Mouse (Mus musculus) T-helper 1 cell (primary cell): Measurements from ENCODE around the gene Dlst.
"Not testable (repeated sequence)": the region's sequence is repeated elsewhere in the genome, so short reads cannot be mapped to it uniquely, and the experiment has no call there.

Experiments
- in situ Hi-C: fragments of 300-600 bp; cut with MboI, MseI; formaldehyde crosslinking; loops from one replicate; pipeline ENCODE4 v1.15.1; 2025; ENCODE audit warnings: high pct_unique_total_duplicates

Dlst gene

GRCm38 (mm10) chr12:85113917-85114316 lies 3.3 kb downstream of the Dlst start:
- in situ Hi-C loops, result no loop called here

GRCm38 (mm10) chr12:85115678-85116077 lies 5.0 kb downstream of the Dlst start:
- in situ Hi-C loops, result no loop called here

- in situ Hi-C loops, result loop anchor here (5.0 kb wide), 1 partner anchor 345 kb away; no protein-coding TSS in a partner anchor
Observed at GRCm38 (mm10) chr12:85121806-85122459, 11.3 kb downstream of the Dlst start.

GRCm38 (mm10) chr12:85123108-85123530 lies 12.5 kb downstream of the Dlst start:
- in situ Hi-C loops, result loop anchor here (5.0 kb wide), 1 partner anchor 344 kb away; no protein-coding TSS in a partner anchor

- in situ Hi-C loops, result loop anchor here (5.0 kb wide), 1 partner anchor 344 kb away; no protein-coding TSS in a partner anchor
Observed at GRCm38 (mm10) chr12:85123645-85124044, 13.0 kb downstream of the Dlst start.

- in situ Hi-C loops, result loop anchor here (5.0 kb wide), 1 partner anchor 343 kb away; no protein-coding TSS in a partner anchor
Observed at GRCm38 (mm10) chr12:85124751-85125150, 14.1 kb downstream of the Dlst start.

GRCm38 (mm10) chr12:85126986-85127603 lies 16.5 kb downstream of the Dlst start:
- in situ Hi-C loops, result no loop called here

- in situ Hi-C loops, result no loop called here
Observed at GRCm38 (mm10) chr12:85129426-85129978, 18.9 kb downstream of the Dlst start.

- in situ Hi-C loops, result no loop called here
Observed at GRCm38 (mm10) chr12:85131361-85131760, 20.7 kb downstream of the Dlst start.

GRCm38 (mm10) chr12:85134043-85134794 lies 23.6 kb downstream of the Dlst start:
- in situ Hi-C loops, result no loop called here

GRCm38 (mm10) chr12:85135513-85136470 lies 25.2 kb downstream of the Dlst start:
- in situ Hi-C loops, result no loop called here

- in situ Hi-C loops, result no loop called here
Observed at GRCm38 (mm10) chr12:85136627-85137026, 26.0 kb downstream of the Dlst start.

GRCm38 (mm10) chr12:85140036-85140701 lies 29.5 kb downstream of the Dlst start:
- in situ Hi-C loops, result no loop called here

- in situ Hi-C loops, result no loop called here
Observed at GRCm38 (mm10) chr12:85141096-85141495, 30.5 kb downstream of the Dlst start.

- in situ Hi-C loops, result no loop called here
Observed at GRCm38 (mm10) chr12:85142803-85143202, 32.2 kb downstream of the Dlst start.

GRCm38 (mm10) chr12:85144276-85144675 lies 33.6 kb downstream of the Dlst start:
- in situ Hi-C loops, result not testable (repeated sequence)

- in situ Hi-C loops, result no loop called here
Observed at GRCm38 (mm10) chr12:85144821-85145220, 34.2 kb downstream of the Dlst start.

GRCm38 (mm10) chr12:85145630-85146029 lies 35.0 kb downstream of the Dlst start:
- in situ Hi-C loops, result no loop called here

GRCm38 (mm10) chr12:85146355-85146754 lies 35.7 kb downstream of the Dlst start:
- in situ Hi-C loops, result no loop called here

- in situ Hi-C loops, result no loop called here
Observed at GRCm38 (mm10) chr12:85146881-85147280, 36.2 kb downstream of the Dlst start.
